Mouse (Mus musculus) intestine, embryonic 14.5 days (tissue): ENCODE measurements around the gene Pkp4. TPM values are rescaled to one million over a fixed set of nuclear protein-coding genes. Genes with fewer than 3 reads are reported as not detected.
A peak's percentile ranks its signal among the peaks of the same experiment; 100 is the strongest.

Source experiments
- ATAC-seq: fragments of 200-750 bp; cut with Nextera tagmentation; replicated peaks from 2 replicates; pipeline ENCODE4 v1.8.0; 2017; ENCODE audit warnings: low read depth, moderate number of reproducible peaks, moderate TSS enrichment, moderate library complexity; ENCODE audit not compliant: low FRiP score, low TSS enrichment
- DNase-seq: peaks from one replicate; pipeline ENCODE4 v3.0.0-alpha.2; 2018; ENCODE audit warnings: low spot score
- H3K27ac ChIP-seq: fragments of 300-500 bp; sonication (generic); 2 replicates; pipeline ENCODE4 v1.5.1; 2014; ENCODE audit warnings: low read depth, mild to moderate bottlenecking, control low read depth
- H3K27me3 ChIP-seq: fragments of 300-500 bp; sonication (generic); replicated peaks from 2 replicates; pipeline ENCODE4 v1.6.1; 2014; ENCODE audit warnings: low read length, control low read depth; ENCODE audit not compliant: control insufficient read depth, insufficient read depth
- H3K36me3 ChIP-seq: fragments of 300-500 bp; sonication (generic); 2 replicates; pipeline ENCODE4 v1.6.1; 2014; ENCODE audit warnings: low read length, control low read depth; ENCODE audit not compliant: control insufficient read depth, insufficient read depth
- H3K4me1 ChIP-seq: fragments of 300-500 bp; sonication (generic); replicated peaks from 2 replicates; pipeline ENCODE4 v1.6.1; 2014; ENCODE audit warnings: low read length, control low read depth, mixed read lengths; ENCODE audit not compliant: control insufficient read depth, insufficient read depth
- H3K4me2 ChIP-seq: fragments of 300-500 bp; sonication (generic); 2 replicates; pipeline ENCODE4 v1.6.1; 2014; ENCODE audit warnings: low read length
- H3K4me3 ChIP-seq: fragments of 300-500 bp; sonication (generic); 2 replicates; pipeline ENCODE4 v1.5.1; 2014; ENCODE audit warnings: low read depth, low read length, control low read depth, mixed read lengths
- H3K9ac ChIP-seq: fragments of 300-500 bp; sonication (generic); 2 replicates; pipeline ENCODE4 v1.6.1; 2014; ENCODE audit warnings: mild to moderate bottlenecking, low read length
- H3K9me3 ChIP-seq: fragments of 300-500 bp; sonication (generic); 2 replicates; pipeline ENCODE4 v1.6.1; 2016; ENCODE audit warnings: low read length, control low read depth; ENCODE audit not compliant: control insufficient read depth
- WGBS: fragments of 180-500 bp; shearing (Covaris S2); extraction: QIAGEN DNeasy Blood & Tissue Kit; methylation state at CpG from one replicate; pipeline ENCODE4 v1.1.7; 2014; 5-methylcytosine and 5-hydroxymethylcytosine counted together
- polyA plus RNA-seq: library from polyadenylated mRNA; unstranded; fragments of >200 nt; fragmentation: Nextera tagmentation; extraction: Ambion mirVana; gene quantifications from 2 replicates; pipeline ENCODE4 v1.2.1, GENCODE M21; 2014

Gene Pkp4
- polyA plus RNA-seq, 1 experiment from 2014 or later, result 24.4 TPM

- peak overlapping the region; percentile 34; the same call in 1 of the 2 replicates for H3K4me2 ChIP-seq
- no peaks in the 10 kb centered on the region for H3K27me3 ChIP-seq
- H3K4me3 ChIP-seq, result no peak overlapping the region
- no peak overlapping the region for H3K27ac ChIP-seq
- H3K9me3 ChIP-seq, result no peaks in the 10 kb centered on the region
- WGBS, result 69% methylated on average over 6 of the region's 6 CpGs
- peak; percentile 67 for ATAC-seq
- no peaks in the 10 kb centered on the region for H3K36me3 ChIP-seq
- peaks cover 26% of the 10 kb centered on the region for H3K4me1 ChIP-seq
- DNase-seq, result peak; percentile 49
- no peak overlapping the region for H3K9ac ChIP-seq
Measured at GRCm38 (mm10) chr2:59175926-59176325, 15.3 kb downstream of the Pkp4 start.

DNA sequence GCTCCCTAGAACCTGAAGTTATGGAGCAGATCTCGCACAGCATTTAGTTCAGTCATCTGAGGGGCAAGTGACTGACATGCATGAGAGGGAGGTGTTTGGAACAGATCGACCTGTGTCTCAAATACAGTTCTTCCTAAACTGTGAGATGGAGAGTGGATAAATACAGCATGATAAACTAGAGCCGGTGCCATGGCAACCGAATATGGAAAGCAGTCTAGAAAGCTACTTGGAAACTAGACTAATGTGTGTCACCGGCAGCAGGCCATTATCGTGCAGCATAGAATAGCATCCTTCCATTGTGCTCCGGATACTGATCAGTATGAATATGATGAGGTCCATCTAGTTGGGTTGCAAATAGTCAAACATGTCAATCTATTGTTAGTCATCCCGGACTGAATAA is 17.5 kb downstream of the Pkp4 start:
- ATAC-seq, result no peak
- no peak overlapping the region for H3K4me3 ChIP-seq
- H3K9me3 ChIP-seq, result no peaks in the 10 kb centered on the region
- H3K27ac ChIP-seq, result no peak overlapping the region
- H3K27me3 ChIP-seq, result no peaks in the 10 kb centered on the region
- peaks cover 21% of the 10 kb centered on the region for H3K4me1 ChIP-seq
- no peaks in the 10 kb centered on the region for H3K36me3 ChIP-seq
- 82% methylated on average over 8 of the region's 8 CpGs for WGBS
- H3K4me2 ChIP-seq, result no peak overlapping the region
- DNase-seq, result peak; percentile 41
- no peak overlapping the region for H3K9ac ChIP-seq

- Histone ChIP-seq H3K4me1 (peaks cover 21% of the 10 kb centered on the region), H3K36me3 (no peaks in the 10 kb centered on the region), H3K27me3 (no peaks in the 10 kb centered on the region), H3K4me2 (no peak overlapping the region), H3K9me3 (no peaks in the 10 kb centered on the region), H3K27ac (no peak overlapping the region), H3K4me3 (no peak overlapping the region), H3K9ac (no peak overlapping the region)
- DNase-seq (no peak), ATAC-seq (no peak; the same call in 1 of the 2 replicates)
- WGBS, result 29% methylated on average over 4 of the region's 4 CpGs
Measured at GRCm38 (mm10) chr2:59178960-59179359, 18.3 kb downstream of the Pkp4 start.

DNA sequence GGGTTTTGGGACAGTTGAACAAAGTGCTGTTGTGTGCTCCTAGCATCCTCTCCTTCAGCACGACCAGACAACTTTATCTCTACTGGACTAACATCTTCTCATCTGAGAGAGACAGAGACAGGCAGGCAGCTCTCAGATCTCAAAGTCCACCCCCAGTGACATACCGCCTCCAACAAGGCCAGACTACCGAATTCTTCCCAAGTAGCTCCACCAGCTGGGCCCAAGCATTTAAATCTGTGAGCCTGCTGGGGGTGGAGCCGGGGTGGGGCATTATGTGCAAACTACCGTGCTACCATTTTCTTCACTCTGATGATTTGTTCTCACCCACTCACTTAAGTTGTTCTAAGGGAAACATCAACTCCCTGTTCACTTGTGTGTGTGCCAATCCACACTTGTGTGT is 18.8 kb downstream of the Pkp4 start:
- no peak overlapping the region for H3K9ac ChIP-seq
- H3K4me1 ChIP-seq, result peaks cover 21% of the 10 kb centered on the region
- no peak overlapping the region for H3K4me2 ChIP-seq
- peak; percentile 49 for DNase-seq
- 51% methylated on average over 5 of the region's 5 CpGs for WGBS
- H3K36me3 ChIP-seq, result no peaks in the 10 kb centered on the region
- no peaks in the 10 kb centered on the region for H3K9me3 ChIP-seq
- no peaks in the 10 kb centered on the region for H3K27me3 ChIP-seq
- H3K4me3 ChIP-seq, result no peak overlapping the region
- ATAC-seq, result no peak
- no peak overlapping the region for H3K27ac ChIP-seq

- Histone ChIP-seq H3K4me2 (no peak overlapping the region), H3K27me3 (no peaks in the 10 kb centered on the region), H3K4me1 (peaks cover 18% of the 10 kb centered on the region), H3K9me3 (no peaks in the 10 kb centered on the region), H3K4me3 (no peak overlapping the region), H3K9ac (no peak overlapping the region), H3K36me3 (no peaks in the 10 kb centered on the region), H3K27ac (no peak overlapping the region)
- DNase-seq (peak; percentile 41), ATAC-seq (no peak)
- WGBS, result 89% methylated on average over 15 of the region's 15 CpGs
Measured at GRCm38 (mm10) chr2:59181321-59182113, 20.9 kb downstream of the Pkp4 start.

DNA sequence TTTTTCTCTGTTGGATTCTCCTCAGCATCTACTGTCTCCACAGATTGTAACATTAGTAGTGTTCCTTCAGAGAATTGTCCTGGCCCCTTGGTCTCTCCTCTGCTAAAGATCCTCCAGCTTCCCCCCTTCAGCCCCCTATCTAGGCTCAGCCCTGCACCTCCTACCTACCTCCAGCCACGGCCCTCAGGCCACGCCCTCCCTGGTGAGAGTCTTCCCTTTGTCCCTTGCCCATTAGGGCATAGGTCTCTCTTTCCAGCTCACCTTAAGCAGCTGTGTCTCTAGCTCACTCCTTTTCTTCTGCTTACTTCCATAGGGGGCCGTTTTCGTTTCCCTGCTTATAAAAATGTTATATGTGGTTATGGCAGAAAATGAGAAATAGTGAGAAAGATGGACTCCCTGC is 22.9 kb downstream of the Pkp4 start:
- Histone ChIP-seq H3K27ac (no peak overlapping the region), H3K4me2 (no peak overlapping the region), H3K4me3 (no peak overlapping the region), H3K27me3 (no peaks in the 10 kb centered on the region), H3K9ac (no peak overlapping the region), H3K9me3 (no peaks in the 10 kb centered on the region), H3K36me3 (peaks cover 12% of the 10 kb centered on the region), H3K4me1 (peaks cover 10% of the 10 kb centered on the region)
- no peak for ATAC-seq
- 71% methylated on average over 4 of the region's 4 CpGs for WGBS
- no peak for DNase-seq

DNA sequence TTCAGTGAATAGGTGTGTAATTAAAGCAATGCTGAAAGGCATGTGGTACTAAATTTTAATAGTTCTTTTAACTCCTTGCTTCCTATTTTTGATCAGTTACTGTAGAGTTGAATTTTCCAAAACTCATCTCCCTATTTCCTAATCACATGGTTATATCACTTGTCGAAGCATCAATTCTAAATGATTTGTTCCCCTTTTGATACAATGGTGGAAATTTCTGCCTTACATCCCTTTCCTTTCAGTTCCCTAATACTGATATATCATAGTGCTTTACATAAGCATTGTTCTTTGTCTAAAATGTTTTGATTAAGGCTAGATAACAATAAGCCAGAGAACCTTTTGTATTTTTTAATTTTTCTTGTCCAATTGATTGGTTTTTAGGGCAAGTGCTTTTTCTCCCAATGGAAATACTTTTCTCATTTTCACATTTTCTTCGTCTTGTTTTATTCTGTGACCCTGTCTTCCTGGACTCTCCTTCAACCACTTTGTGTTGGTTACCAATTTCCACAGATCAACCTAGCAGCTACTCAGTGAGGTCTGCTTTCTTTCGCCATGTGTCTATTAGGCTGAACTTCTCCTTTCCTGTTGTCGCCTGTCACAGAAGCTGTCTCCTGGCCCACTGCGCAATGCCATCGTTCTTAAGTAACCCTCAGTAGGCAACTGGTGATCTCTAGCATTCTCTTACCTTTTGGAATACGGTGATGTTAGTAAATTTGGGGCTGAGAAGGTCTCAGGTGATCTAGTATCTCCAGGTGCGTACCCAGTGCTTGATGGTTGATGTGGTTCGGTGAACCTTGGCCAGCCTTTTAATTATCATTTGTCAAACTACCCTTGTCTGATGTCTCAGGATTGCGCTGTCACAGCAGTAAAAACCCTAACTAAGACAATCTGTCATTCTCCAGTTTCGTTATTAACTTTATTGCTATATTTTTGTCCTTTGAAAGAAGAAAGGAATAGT is 23.7 kb downstream of the Pkp4 start:
- Histone ChIP-seq H3K9me3 (no peaks in the 10 kb centered on the region), H3K27me3 (no peaks in the 10 kb centered on the region), H3K4me1 (peaks cover 4% of the 10 kb centered on the region; the same call in 1 of the 2 replicates), H3K36me3 (peaks cover 12% of the 10 kb centered on the region), H3K9ac (no peak overlapping the region), H3K4me3 (no peak overlapping the region), H3K4me2 (no peak overlapping the region), H3K27ac (no peak overlapping the region)
- ATAC-seq (no peak), DNase-seq (no peak)
- 92% methylated on average over 11 of the region's 11 CpGs for WGBS

- H3K27me3 ChIP-seq, result no peaks in the 10 kb centered on the region
- no peak overlapping the region for H3K4me3 ChIP-seq
- ATAC-seq (no peak), DNase-seq (no peak)
- no peak overlapping the region for H3K9ac ChIP-seq
- peaks cover 12% of the 10 kb centered on the region for H3K36me3 ChIP-seq
- no peak overlapping the region for H3K4me2 ChIP-seq
- H3K4me1 ChIP-seq, result no peaks in the 10 kb centered on the region
- no peak overlapping the region for H3K27ac ChIP-seq
- WGBS, result 93% methylated on average over 8 of the region's 8 CpGs
- no peaks in the 10 kb centered on the region for H3K9me3 ChIP-seq
Measured at GRCm38 (mm10) chr2:59186122-59186521, 25.5 kb downstream of the Pkp4 start.
